Mouse (Mus musculus): ENCODE data around the gene Trp53i13. TPM values are rescaled to one million over a fixed set of nuclear protein-coding genes. Genes with fewer than 3 reads are reported as not detected.

Gene Trp53i13
- total RNA-seq, 1 experiment from 2014 or later = 7.6 TPM

GRCm38 (mm10) chr11:77511336-77511735, 4.4 kb downstream of the Trp53i13 start:
- ATAC-seq (ENCODE audit: extremely low read depth, insufficient number of reproducible peaks, low FRiP score, poor library complexity, severe bottlenecking) = no peak

GRCm38 (mm10) chr11:77508068-77509021, 7.4 kb downstream of the Trp53i13 start:
- ATAC-seq (ENCODE audit: extremely low read depth, insufficient number of reproducible peaks, low FRiP score, poor library complexity, severe bottlenecking) = peak; percentile 59

GRCm38 (mm10) chr11:77507426-77507825, 8.4 kb downstream of the Trp53i13 start:
- ATAC-seq (ENCODE audit: extremely low read depth, insufficient number of reproducible peaks, low FRiP score, poor library complexity, severe bottlenecking) = no peak

- ATAC-seq (ENCODE audit: extremely low read depth, insufficient number of reproducible peaks, low FRiP score, poor library complexity, severe bottlenecking) = no peak
These were observed 8.8 kb downstream of the Trp53i13 start for GRCm38 (mm10) chr11:77506941-77507340.

GRCm38 (mm10) chr11:77506273-77506672, 9.5 kb downstream of the Trp53i13 start:
- no peak for ATAC-seq (ENCODE audit: extremely low read depth, insufficient number of reproducible peaks, low FRiP score, poor library complexity, severe bottlenecking)

- no peak for ATAC-seq (ENCODE audit: extremely low read depth, insufficient number of reproducible peaks, low FRiP score, poor library complexity, severe bottlenecking)
These were observed 10.3 kb downstream of the Trp53i13 start for GRCm38 (mm10) chr11:77505291-77505980.

GRCm38 (mm10) chr11:77504377-77504776, 11.4 kb downstream of the Trp53i13 start:
- ATAC-seq (ENCODE audit: extremely low read depth, insufficient number of reproducible peaks, low FRiP score, poor library complexity, severe bottlenecking) = no peak

- no peak for ATAC-seq (ENCODE audit: extremely low read depth, insufficient number of reproducible peaks, low FRiP score, poor library complexity, severe bottlenecking)
These were observed 12.3 kb downstream of the Trp53i13 start for GRCm38 (mm10) chr11:77503511-77503910.

GRCm38 (mm10) chr11:77502481-77502880, 13.3 kb downstream of the Trp53i13 start:
- ATAC-seq (ENCODE audit: extremely low read depth, insufficient number of reproducible peaks, low FRiP score, poor library complexity, severe bottlenecking) = no peak

GRCm38 (mm10) chr11:77501971-77502370, 13.8 kb downstream of the Trp53i13 start:
- no peak for ATAC-seq (ENCODE audit: extremely low read depth, insufficient number of reproducible peaks, low FRiP score, poor library complexity, severe bottlenecking)

- peak; percentile 53; the same call in 1 of the 2 replicates for ATAC-seq (ENCODE audit: extremely low read depth, insufficient number of reproducible peaks, low FRiP score, poor library complexity, severe bottlenecking)
These were observed 14.4 kb downstream of the Trp53i13 start for GRCm38 (mm10) chr11:77501392-77501791.

- ATAC-seq (ENCODE audit: extremely low read depth, insufficient number of reproducible peaks, low FRiP score, poor library complexity, severe bottlenecking) = no peak
These were observed 15.1 kb downstream of the Trp53i13 start for GRCm38 (mm10) chr11:77500361-77501325.

- no peak for ATAC-seq (ENCODE audit: extremely low read depth, insufficient number of reproducible peaks, low FRiP score, poor library complexity, severe bottlenecking)
These were observed 16.4 kb downstream of the Trp53i13 start for GRCm38 (mm10) chr11:77499354-77499753.

GRCm38 (mm10) chr11:77498261-77499139, 17.3 kb downstream of the Trp53i13 start:
- no peak for ATAC-seq (ENCODE audit: extremely low read depth, insufficient number of reproducible peaks, low FRiP score, poor library complexity, severe bottlenecking)

- ATAC-seq (ENCODE audit: extremely low read depth, insufficient number of reproducible peaks, low FRiP score, poor library complexity, severe bottlenecking) = no peak
These were observed 17.9 kb downstream of the Trp53i13 start for GRCm38 (mm10) chr11:77497851-77498250.

GRCm38 (mm10) chr11:77497341-77497756, 18.4 kb downstream of the Trp53i13 start:
- no peak for ATAC-seq (ENCODE audit: extremely low read depth, insufficient number of reproducible peaks, low FRiP score, poor library complexity, severe bottlenecking)

- ATAC-seq (ENCODE audit: extremely low read depth, insufficient number of reproducible peaks, low FRiP score, poor library complexity, severe bottlenecking) = no peak
These were observed 20.3 kb downstream of the Trp53i13 start for GRCm38 (mm10) chr11:77495507-77495906.

GRCm38 (mm10) chr11:77494782-77495181, 21.0 kb downstream of the Trp53i13 start:
- no peak for ATAC-seq (ENCODE audit: extremely low read depth, insufficient number of reproducible peaks, low FRiP score, poor library complexity, severe bottlenecking)

Measured in neutrophil, adult 5-6 weeks (primary cell).